Mouse (Mus musculus) testis, adult 2 months (tissue): ENCODE data around the gene Cacna1c. TPM values are rescaled to one million over a fixed set of nuclear protein-coding genes. Genes with fewer than 3 reads are reported as not detected.
A peak's percentile ranks its signal among the peaks of the same experiment; 100 is the strongest.

Source experiments
- H3K27ac ChIP-seq: fragments of 200-500 bp; 2 replicates; pipeline ENCODE4 v1.5.1; 2012; ENCODE audit warnings: low read depth, low read length; ENCODE audit not compliant: control insufficient read depth, insufficient read depth
- H3K27me3 ChIP-seq: fragments of 200-500 bp; 2 replicates; pipeline ENCODE4 v1.6.1; 2012; ENCODE audit warnings: mild to moderate bottlenecking, low read length, moderate library complexity; ENCODE audit not compliant: control insufficient read depth, insufficient read depth
- H3K36me3 ChIP-seq: fragments of 200-500 bp; 2 replicates; pipeline ENCODE4 v1.6.1; 2012; ENCODE audit warnings: mild to moderate bottlenecking, low read length; ENCODE audit not compliant: control insufficient read depth, insufficient read depth
- H3K4me1 ChIP-seq: fragments of 200-500 bp; 2 replicates; pipeline ENCODE4 v1.6.1; 2012; ENCODE audit warnings: low read length; ENCODE audit not compliant: control insufficient read depth, insufficient read depth
- H3K4me3 ChIP-seq: fragments of 200-500 bp; 2 replicates; pipeline ENCODE4 v1.5.1; 2012; ENCODE audit warnings: low read depth, mild to moderate bottlenecking, low read length, moderate library complexity, mixed read lengths; ENCODE audit not compliant: control insufficient read depth
- CTCF ChIP-seq: fragments of 200-500 bp; IDR thresholded peaks from 2 replicates; pipeline ENCODE4 v1.5.1; 2012; ENCODE audit warnings: low read depth, mild to moderate bottlenecking, inconsistent platforms, low read length, moderate library complexity; ENCODE audit not compliant: control insufficient read depth, insufficient read depth, insufficient replicate concordance
- POLR2A ChIP-seq: fragments of 200-500 bp; IDR thresholded peaks from 2 replicates; pipeline ENCODE4 v1.6.1; 2012; ENCODE audit warnings: low read depth, mild to moderate bottlenecking, inconsistent platforms, low read length, moderate library complexity; ENCODE audit not compliant: control insufficient read depth
- polyA plus RNA-seq: library from polyadenylated mRNA; depleted of rRNA; stranded (reverse); fragments of >200 nt; gene quantifications from 2 replicates; pipeline ENCODE4 v1.2.3, GENCODE M21; 2012

Cacna1c gene
- polyA plus RNA-seq, 1 experiment: 1.8 TPM

DNA sequence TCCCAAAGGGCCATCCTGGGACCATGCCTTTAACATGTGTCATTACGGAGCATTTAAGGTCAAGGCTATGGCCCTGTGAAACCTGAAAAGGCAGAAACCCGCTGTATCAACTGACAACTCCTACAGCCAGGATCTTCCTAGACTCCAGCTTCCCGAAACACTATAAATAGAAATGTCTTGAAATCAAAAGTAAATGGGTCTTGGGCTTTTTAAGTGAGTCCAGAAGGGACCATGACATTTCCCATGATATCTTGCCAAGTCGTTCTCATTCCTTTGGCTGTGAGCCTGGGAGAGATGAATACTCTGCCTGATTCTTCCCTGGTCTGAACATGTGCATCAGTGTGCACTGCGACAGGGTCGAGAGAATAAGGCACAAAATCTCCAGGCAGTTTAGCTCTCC, 158.4 kb downstream of the Cacna1c start:
- TF ChIP-seq POLR2A: no peak
- Histone ChIP-seq H3K27ac (no peak overlapping the region), H3K4me3 (no peak overlapping the region), H3K27me3 (no peaks in the 10 kb centered on the region), H3K4me1 (no peaks in the 10 kb centered on the region), H3K36me3 (no peaks in the 10 kb centered on the region)

DNA sequence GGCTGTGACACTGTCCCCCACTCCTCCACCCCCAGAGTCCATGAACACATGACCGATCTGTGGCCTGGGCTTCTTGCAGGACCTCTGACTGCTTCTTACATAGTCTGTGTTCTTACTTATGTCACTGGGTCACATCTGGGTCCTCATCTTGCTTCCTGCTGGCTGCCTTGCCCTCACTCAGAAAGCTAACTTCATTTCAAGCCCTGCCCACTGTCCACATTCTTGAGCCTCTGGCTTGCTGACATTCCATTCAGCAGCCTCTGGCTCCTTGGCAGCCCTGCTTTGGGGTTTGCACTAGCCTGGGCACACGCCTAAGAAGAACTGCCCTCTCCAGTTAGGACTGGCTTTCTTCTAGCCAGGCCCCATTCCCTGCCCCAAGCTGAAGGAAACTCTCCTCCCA, 159.2 kb downstream of the Cacna1c start:
- H3K4me3 ChIP-seq: no peak overlapping the region
- H3K4me1 ChIP-seq: no peaks in the 10 kb centered on the region
- H3K36me3 ChIP-seq: no peaks in the 10 kb centered on the region
- TF ChIP-seq CTCF: no peak
- no peak for TF ChIP-seq POLR2A
- H3K27me3 ChIP-seq: no peaks in the 10 kb centered on the region
- no peak overlapping the region for H3K27ac ChIP-seq

DNA sequence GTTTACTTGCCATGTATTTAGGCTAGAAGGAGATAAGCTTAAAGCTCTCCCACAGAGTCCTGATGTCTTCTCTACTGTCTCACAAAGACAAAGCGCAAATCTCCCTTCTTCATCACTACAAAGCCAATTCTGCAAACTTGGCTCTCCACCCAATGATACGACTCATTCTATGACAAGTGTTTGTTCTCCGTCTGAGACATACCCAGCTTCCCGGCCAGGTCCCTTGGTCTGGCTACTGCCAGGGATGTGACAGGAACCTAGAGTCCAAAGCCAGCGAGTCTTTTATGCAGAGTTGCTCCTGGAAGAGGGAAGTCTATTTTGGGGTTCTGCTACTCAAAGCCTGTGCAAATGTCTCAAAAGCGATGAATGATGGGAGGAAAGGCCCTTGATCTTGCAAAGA, 160.9 kb downstream of the Cacna1c start:
- H3K27me3 ChIP-seq: no peaks in the 10 kb centered on the region
- no peaks in the 10 kb centered on the region for H3K36me3 ChIP-seq
- H3K4me3 ChIP-seq: no peak overlapping the region
- no peak for TF ChIP-seq POLR2A
- TF ChIP-seq CTCF: no peak
- H3K4me1 ChIP-seq: no peaks in the 10 kb centered on the region
- no peak overlapping the region for H3K27ac ChIP-seq

DNA sequence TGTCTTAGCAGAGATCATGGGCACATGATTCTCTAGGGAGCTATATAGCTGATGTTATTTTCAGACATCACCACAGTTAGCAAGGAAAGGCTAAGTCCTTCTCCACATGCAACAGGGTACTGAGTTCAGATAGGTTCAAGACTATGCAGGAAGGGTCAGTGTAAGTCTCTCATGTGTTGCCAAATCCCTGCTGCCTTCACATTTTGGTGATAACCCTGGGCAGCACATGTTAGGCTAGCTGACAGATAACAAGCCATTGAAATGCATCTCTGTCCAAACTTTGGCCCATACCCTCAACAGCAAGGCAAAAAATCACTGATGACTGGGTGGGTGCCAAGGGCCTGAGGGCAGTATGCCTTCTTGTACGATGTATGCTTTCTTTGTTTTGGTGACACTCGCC, 161.3 kb downstream of the Cacna1c start:
- no peaks in the 10 kb centered on the region for H3K27me3 ChIP-seq
- H3K4me3 ChIP-seq: no peak overlapping the region
- no peak overlapping the region for H3K27ac ChIP-seq
- TF ChIP-seq POLR2A (no peak), CTCF (no peak)
- H3K36me3 ChIP-seq: no peaks in the 10 kb centered on the region
- H3K4me1 ChIP-seq: no peaks in the 10 kb centered on the region

DNA sequence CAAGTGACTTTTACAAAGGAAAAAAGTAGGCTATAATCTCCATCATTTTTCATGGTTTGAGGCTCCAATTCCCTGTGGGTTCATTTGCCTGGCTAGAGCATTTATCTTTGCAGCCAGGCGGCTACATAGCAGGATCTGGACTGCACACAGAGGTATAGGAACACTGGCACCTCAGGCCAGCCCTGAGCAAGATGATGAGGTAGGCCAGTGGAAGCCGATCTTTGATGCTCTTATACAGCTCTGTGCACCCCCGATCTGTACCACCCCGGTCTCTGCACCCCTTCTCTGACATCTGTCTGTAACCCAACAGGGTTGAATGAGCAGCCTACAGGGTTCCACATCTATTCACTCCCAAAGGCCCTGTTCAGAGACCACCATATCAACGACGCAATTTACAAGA, 168.3 kb downstream of the Cacna1c start:
- H3K27ac ChIP-seq: no peak overlapping the region; the same call in 1 of the 2 replicates
- no peak for TF ChIP-seq CTCF
- TF ChIP-seq POLR2A: no peak
- H3K27me3 ChIP-seq: no peaks in the 10 kb centered on the region
- no peaks in the 10 kb centered on the region for H3K36me3 ChIP-seq
- H3K4me3 ChIP-seq: peak overlapping the region; percentile 58
- no peaks in the 10 kb centered on the region for H3K4me1 ChIP-seq

DNA sequence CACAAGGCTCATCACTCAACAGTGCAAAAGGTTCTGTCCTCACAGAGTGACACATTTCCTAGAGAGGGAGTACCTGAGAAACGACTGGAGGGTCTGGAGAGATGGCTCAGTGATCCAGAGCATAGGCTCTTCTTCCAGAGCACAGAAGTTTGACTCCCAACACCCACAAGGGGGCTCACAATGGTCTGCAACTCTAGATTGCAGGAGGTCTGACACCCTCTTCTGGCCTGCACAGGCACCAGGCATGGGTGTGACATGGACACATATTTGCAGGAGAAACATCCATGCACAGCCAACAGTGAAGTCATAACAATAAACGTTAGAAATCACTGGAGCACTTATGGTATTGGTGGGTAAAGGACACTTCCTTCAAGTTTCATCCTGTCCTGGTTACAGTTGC, 173.4 kb downstream of the Cacna1c start:
- Histone ChIP-seq H3K4me3 (no peak overlapping the region), H3K36me3 (no peaks in the 10 kb centered on the region), H3K4me1 (0 out of 2 replicates have a peak, but pooled peaks cover 4% of the 10 kb centered on the region), H3K27ac (no peak overlapping the region), H3K27me3 (no peaks in the 10 kb centered on the region)
- TF ChIP-seq POLR2A (no peak), CTCF (no peak)

DNA sequence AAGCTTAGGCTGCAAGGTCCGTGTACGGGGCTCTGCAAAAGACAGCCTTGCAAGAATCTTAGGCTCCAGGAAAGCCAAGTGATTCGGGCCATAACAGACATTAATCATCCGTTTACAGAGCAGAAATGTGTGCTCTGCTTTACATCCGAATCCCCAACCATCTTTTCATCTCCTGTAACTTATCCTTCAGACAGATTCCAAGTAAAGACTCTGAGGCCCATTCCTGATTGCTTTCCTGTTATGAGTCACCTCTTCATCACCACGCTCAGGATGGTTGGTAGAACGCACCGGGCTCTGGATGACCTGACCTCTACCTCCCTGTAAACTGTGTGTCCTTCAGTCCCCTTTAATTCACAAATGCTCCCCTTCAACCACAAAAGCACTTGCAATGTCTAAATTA, 175.0 kb downstream of the Cacna1c start:
- H3K27ac ChIP-seq: no peak overlapping the region
- no peaks in the 10 kb centered on the region for H3K27me3 ChIP-seq
- H3K36me3 ChIP-seq: no peaks in the 10 kb centered on the region
- 0 out of 2 replicates have a peak, but pooled peaks cover 4% of the 10 kb centered on the region for H3K4me1 ChIP-seq
- H3K4me3 ChIP-seq: no peak overlapping the region
- TF ChIP-seq POLR2A (no peak), CTCF (no peak)

DNA sequence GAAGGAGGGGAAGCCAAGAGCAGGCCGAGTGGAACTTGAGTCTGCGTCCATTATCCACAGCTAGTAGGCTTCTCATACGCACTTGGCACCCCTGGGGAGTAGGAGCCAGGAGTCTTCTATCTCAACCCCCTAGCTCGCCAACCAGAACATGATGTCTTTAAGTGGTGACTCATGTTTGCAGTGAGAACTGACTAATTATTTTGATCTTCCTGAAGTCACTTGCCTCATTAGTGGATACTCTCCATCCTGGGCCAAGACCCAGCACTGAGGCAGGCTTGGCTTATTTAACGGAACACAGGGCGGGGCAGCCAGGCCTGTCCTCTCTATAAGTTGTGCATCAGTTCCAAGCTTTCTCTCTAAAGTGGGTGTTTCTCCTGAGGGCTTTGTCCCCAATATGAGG, 177.3 kb downstream of the Cacna1c start:
- 0 out of 2 replicates have a peak, but pooled peaks cover 4% of the 10 kb centered on the region for H3K4me1 ChIP-seq
- TF ChIP-seq POLR2A (no peak), CTCF (no peak)
- no peaks in the 10 kb centered on the region for H3K27me3 ChIP-seq
- no peak overlapping the region for H3K27ac ChIP-seq
- no peak overlapping the region for H3K4me3 ChIP-seq
- no peaks in the 10 kb centered on the region for H3K36me3 ChIP-seq
